Mouse (Mus musculus): Measurements from ENCODE around the gene Olfr1291-ps1.

Gene Olfr1291-ps1

DNA sequence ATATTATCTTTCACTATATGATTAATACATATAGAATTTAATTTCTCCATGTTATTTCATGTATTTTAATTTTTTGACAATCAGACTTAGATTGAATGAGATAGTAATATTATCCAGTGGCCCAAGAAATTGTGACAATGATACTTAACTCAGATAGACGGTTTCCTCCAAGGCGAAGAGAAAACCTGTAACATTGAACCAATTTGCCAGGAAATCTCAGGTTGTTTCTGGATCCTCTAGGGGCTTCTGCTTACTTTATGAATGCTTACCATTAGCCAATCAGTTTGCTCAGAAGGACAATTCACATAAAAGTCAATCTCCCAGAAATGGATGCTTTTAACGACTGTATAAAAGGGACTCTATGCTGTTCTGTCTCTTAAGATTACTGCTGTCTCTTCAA, at the start of gene Olfr1291-ps1:
TSS of gene Olfr1291-ps1 (plus strand) at position 301 of the 400 bp plus-strand sequence.
- DNase-seq = no peak

DNA sequence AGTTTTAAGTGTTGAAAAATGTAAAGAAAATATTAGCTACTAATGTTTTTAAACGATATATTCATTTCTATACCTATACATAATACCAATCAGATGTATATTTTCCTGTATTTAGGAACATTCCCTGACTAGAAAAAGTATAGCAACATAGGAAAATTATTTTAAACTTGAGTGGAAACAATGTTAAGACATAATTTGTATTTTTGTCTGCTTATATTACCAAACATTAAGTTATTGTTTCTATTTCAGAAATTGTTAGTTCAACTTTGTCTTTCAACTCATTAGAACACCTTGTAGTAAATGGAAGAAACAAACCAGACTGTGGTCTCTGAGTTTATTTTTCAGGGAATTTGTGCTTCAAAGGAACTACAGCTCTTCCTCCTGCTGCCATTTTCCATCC, 48.1 kb upstream of the Olfr1291-ps1 start, which contains the start of gene Olfr1287:
TSS of gene Olfr1287 (plus strand) at position 301 of the 400 bp plus-strand sequence.
- no peak for DNase-seq

DNA sequence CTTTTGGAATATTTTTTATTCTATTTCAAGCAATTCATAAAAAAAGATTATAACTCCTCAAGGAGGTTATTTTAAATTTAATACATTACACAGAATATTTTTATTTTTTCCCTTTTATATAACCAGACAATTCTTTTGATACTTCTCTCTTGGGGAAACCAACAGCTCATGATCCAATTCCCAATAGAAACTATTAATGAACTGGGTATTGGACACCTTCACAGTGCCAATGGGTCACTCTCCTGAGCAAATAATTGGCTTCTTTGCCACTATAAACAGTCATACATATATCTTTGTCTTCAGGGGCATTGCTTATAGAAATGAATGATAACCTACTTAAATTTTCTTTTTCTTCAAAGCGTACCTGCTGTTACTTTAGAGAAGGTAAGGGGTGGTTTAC, 23.2 kb upstream of the Olfr1291-ps1 start, which contains the start of gene Olfr1288:
TSS of gene Olfr1288 (plus strand) at position 301 of the 400 bp plus-strand sequence.
- DNase-seq = no peak

DNA sequence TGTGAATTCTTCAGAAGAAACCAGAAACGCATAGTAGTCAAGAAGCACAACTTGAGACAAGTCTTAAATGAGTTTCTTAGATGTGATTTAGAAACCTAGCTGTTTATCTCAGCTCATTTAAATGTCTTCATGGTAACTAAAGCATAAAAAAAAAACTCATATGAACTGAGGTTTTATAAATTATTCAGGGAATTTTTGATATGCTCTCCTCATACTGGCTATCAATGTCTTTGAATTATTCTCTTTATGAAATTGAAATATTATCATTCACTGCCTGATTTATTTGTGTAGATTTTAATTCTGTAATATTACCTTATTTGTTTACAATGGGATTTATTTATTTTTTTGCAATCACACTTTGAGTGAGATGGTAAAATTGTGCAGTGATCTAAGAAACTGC, 16.5 kb upstream of the Olfr1291-ps1 start, which contains the start of gene Olfr1289:
TSS of gene Olfr1289 (plus strand) at position 301 of the 400 bp plus-strand sequence.
- DNase-seq = no peak

DNA sequence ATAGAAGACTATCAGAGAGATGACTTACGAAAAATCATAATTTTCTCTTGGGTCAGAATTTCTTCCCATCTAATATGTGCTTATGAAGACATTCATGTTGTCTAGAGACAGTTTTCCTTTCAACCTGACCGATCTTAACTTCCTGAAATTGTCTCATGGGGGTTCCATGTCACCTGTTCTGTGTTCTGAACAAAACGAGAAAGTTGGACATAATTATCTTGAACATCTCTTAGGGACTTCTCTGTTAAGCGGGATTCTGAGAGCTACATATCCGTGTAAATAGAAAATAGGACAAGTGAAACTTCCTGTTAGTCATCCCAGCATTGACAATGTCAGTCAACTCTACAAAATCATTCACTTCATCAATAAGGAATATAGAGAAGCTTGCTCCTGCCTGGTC, 3.3 kb upstream of the Olfr1291-ps1 start, which contains the start of gene Olfr1290:
TSS of gene Olfr1290 (minus strand) at position 101 of the 400 bp plus-strand sequence.
- DNase-seq = no peak

DNA sequence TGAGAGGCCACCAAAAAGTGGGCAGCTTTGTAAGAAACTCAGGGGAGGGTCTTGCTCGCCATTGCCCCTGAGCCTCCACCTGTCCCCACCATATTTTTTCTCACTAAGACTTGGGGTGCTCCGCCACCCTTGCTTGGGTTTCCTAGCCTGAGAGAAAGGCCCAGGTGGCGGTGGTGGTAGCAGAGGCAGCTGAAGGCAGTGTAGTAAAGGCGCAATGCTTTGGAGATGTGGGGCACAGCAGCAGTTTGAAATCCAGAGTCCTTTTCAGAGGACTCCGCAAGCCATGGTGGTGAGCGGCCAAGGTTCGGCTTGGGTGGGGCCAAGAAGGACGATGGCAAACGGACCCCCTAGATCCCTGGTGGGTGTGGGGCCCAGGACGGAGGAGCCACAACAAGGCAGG, 20.5 kb downstream of the Olfr1291-ps1 start:
- no peak for DNase-seq

DNA sequence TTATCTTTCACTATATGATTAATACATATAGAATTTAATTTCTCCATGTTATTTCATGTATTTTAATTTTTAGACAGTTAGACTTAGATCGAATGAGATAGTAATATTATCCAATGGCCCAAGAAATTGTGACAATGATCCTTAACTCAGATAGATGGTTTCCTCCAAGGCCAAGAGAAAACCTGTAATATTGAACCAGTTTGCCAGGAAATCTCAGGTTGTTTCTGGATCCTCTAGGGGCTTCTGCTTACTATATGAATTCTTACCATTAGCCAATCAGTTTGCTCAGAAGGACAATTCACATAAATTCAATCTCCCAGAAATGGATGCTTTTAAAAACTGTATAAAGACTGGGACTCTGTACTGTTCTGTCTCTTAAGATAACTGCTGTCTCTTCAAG, 27.9 kb downstream of the Olfr1291-ps1 start, which contains the start of gene Olfr1293-ps:
TSS of gene Olfr1293-ps (plus strand) at position 301 of the 400 bp plus-strand sequence.
- no peak for DNase-seq

DNA sequence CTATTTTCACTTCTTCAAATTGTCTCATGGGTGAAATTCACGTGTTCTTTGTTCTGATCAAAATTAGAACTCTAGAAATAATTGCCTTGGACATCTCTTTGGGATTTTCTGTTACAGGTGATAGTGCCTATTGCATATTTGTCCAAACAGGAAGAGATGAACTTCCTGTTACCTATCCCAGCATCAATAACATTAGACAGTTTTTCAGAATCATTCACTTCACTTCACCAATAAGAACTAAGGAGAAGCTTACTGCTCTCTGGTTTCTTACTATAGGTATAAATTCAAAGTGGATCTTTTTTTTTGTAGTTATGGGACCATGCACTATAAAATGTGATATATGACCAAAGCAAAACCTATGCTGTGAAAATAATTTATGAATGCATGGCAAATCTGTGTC, 43.2 kb downstream of the Olfr1291-ps1 start, which contains the start of gene Olfr1294:
TSS of gene Olfr1294 (minus strand) at position 101 of the 400 bp plus-strand sequence.
- no peak for DNase-seq

Data from retina, postnatal 1 day (tissue).